In the genomic region with DNA sequence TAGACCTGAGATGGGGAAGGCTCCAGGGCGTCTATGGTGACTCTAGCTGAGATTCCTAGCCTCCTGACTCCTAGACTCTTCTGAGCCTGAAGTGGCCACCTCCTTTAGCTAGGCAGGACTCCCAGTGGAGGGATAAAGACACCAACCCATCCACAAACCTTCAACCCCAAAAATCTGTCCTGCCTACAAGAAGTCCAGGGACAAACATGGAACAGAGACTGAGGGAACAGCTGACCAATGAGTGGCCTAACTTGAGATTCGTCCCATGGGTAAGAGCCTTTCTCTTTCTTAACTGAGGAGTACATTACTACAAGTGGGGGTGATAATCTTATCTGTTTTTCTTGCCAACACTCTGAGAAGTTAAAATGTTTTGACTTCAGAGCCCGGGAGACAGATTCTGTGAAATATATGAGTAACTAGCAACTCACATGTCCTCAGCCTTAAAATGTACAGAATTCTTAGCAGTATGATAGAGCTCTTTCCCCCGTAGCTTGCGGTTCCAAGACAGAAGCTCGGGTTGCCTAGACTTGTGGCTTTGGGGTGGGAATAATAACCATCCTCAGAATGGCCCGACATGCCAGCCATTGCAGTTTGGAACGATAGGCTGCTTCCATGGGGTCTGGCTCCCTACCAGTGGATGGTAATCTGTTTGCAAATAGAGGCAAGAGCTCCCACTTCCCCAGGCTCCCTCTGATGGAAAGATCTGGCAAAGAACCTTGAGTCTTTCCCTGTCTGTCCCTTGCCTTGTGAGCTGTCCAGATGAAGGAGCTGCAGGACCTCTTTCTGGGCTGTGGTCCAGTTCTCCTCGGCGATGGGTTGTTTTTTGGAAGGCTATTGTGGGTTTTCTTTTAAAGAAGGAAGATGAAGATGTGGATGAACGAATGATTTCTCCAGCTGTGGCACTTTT, we compare ENCODE assay signal across 9 mouse cellular contexts. TPM values are rescaled to one million over a fixed set of nuclear protein-coding genes. Genes with fewer than 3 reads are reported as not detected.
DNase-seq lines count a peak whose midpoint lies in the region; ATAC-seq and TF ChIP-seq lines count a peak whose summit lies in the region.
"Had no signal": no experiment of that assay in that cellular context is flagged by ENCODE, and none has a peak within 500 bp of the region (broad histone marks: within the 10 kb centered on the region; RNA-seq: fewer than 3 reads in every experiment).

No protein-coding gene starts in this region.

- H3K36me3 ChIP-seq in hindbrain, postnatal 0 days (ENCODE audit: insufficient read depth, low read length), result no peaks in the 10 kb centered on the region
- no peaks in the 10 kb centered on the region for H3K36me3 ChIP-seq in hindbrain, embryonic 12.5 days
- no peaks in the 10 kb centered on the region for H3K36me3 ChIP-seq in heart, embryonic 14.5 days (ENCODE audit: control insufficient read depth, insufficient read depth, low read length)
- H3K36me3 ChIP-seq in lung, embryonic 15.5 days, result no peaks in the 10 kb centered on the region
- H3K36me3 ChIP-seq: G1E had no signal

- TF ChIP-seq CTCF in hindbrain, postnatal 0 days (IDR thresholded peaks at IDR 0.05; ENCODE audit: low read depth), result peak; percentile 53

- H3K4me2 ChIP-seq in hindbrain, postnatal 0 days (ENCODE audit: low read depth, low read length), result peak overlapping the region; percentile 33
- no peak overlapping the region for H3K4me2 ChIP-seq in hindbrain, embryonic 12.5 days (replicated peaks)
- peak overlapping the region; percentile 21; the same call in 1 of the 2 replicates for H3K4me2 ChIP-seq in heart, embryonic 14.5 days (ENCODE audit: low read length)
- peak overlapping the region; percentile 38 for H3K4me2 ChIP-seq in lung, embryonic 15.5 days

- no peak overlapping the region for H3K4me3 ChIP-seq in hindbrain, postnatal 0 days (ENCODE audit: low read length)
- H3K4me3 ChIP-seq in hindbrain, embryonic 12.5 days, result no peak overlapping the region
- H3K4me3 ChIP-seq in brown adipose tissue, adult 24 weeks (ENCODE audit: insufficient read depth, low read depth, low read length), result no peak overlapping the region
- H3K4me3 ChIP-seq in heart, embryonic 14.5 days (ENCODE audit: control insufficient read depth in 1 of 2, insufficient read depth in 1 of 2, low read depth in 1 of 2, low read length in 2 of 2), result no peak overlapping the region
- no peak overlapping the region for H3K4me3 ChIP-seq in lung, embryonic 15.5 days

- H3K27me3 ChIP-seq in hindbrain, postnatal 0 days (ENCODE audit: insufficient read depth, low read length), result peaks cover 13% of the 10 kb centered on the region; the same call in 1 of the 2 replicates
- H3K27me3 ChIP-seq in hindbrain, embryonic 12.5 days, result peaks cover 55% of the 10 kb centered on the region
- no peaks in the 10 kb centered on the region for H3K27me3 ChIP-seq in heart, embryonic 14.5 days (ENCODE audit: control insufficient read depth, insufficient read depth, low read length)
- no peaks in the 10 kb centered on the region for H3K27me3 ChIP-seq in lung, embryonic 15.5 days

- 49% methylated on average over 11 of the region's 11 CpGs for WGBS in hindbrain, postnatal 0 days
- WGBS in hindbrain, embryonic 12.5 days, result 71% methylated on average over 11 of the region's 11 CpGs
- 43% methylated on average over 11 of the region's 11 CpGs for WGBS in heart, embryonic 14.5 days
- WGBS in lung, embryonic 15.5 days, result 36% methylated on average over 11 of the region's 11 CpGs

- no peaks in the 10 kb centered on the region for H3K9me3 ChIP-seq in hindbrain, postnatal 0 days (ENCODE audit: low read length)
- H3K9me3 ChIP-seq in hindbrain, embryonic 12.5 days (replicated peaks), result no peaks in the 10 kb centered on the region
- H3K9me3 ChIP-seq in heart, embryonic 14.5 days (ENCODE audit: control insufficient read depth, low read length), result no peaks in the 10 kb centered on the region
- H3K9me3 ChIP-seq in lung, embryonic 15.5 days, result no peaks in the 10 kb centered on the region
- H3K9me3 ChIP-seq: G1E had no signal

- peaks cover 6% of the 10 kb centered on the region; the same call in 1 of the 2 replicates for H3K4me1 ChIP-seq in hindbrain, postnatal 0 days (ENCODE audit: insufficient read depth, low read length)
- H3K4me1 ChIP-seq in hindbrain, embryonic 12.5 days, result peaks cover 16% of the 10 kb centered on the region
- peaks cover 22% of the 10 kb centered on the region for H3K4me1 ChIP-seq in brown adipose tissue, adult 24 weeks (ENCODE audit: control insufficient read depth, insufficient read depth, insufficient read length, low read length)
- peaks cover 9 to 23% of the 10 kb centered on the region in 2 experiments; a peak in 3 of 4 replicates for H3K4me1 ChIP-seq in heart, embryonic 14.5 days (ENCODE audit: control insufficient read depth in 2 of 2, insufficient read depth in 2 of 2, low read length in 2 of 2)
- peaks cover 53% of the 10 kb centered on the region for H3K4me1 ChIP-seq in lung, embryonic 15.5 days

- ATAC-seq in hindbrain, postnatal 0 days, result peak; percentile 61
- ATAC-seq in hindbrain, embryonic 12.5 days (ENCODE audit: low FRiP score), result no peak
- 0 out of 2 replicates have a peak, but pooled peaks have one; percentile 24 for ATAC-seq in heart, embryonic 14.5 days (ENCODE audit: insufficient number of reproducible peaks, insufficient read depth, low FRiP score, low read depth)
- peak; percentile 73 for ATAC-seq in lung, embryonic 15.5 days (ENCODE audit: borderline replicate concordance, extremely low read depth, low FRiP score, low TSS enrichment)

- peak overlapping the region; percentile 45; the same call in 1 of the 2 replicates for H3K27ac ChIP-seq in hindbrain, postnatal 0 days
- no peak overlapping the region for H3K27ac ChIP-seq in hindbrain, embryonic 12.5 days
- H3K27ac ChIP-seq in brown adipose tissue, adult 24 weeks (replicated peaks; ENCODE audit: low read depth, low read length), result peak overlapping the region; percentile 39; the same call in 1 of the 2 replicates
- peak overlapping the region; percentile 62 to 66; a peak in 3 of 4 replicates for H3K27ac ChIP-seq in heart, embryonic 14.5 days (replicated peaks in 1 of 2; ENCODE audit: control insufficient read depth in 1 of 2, insufficient read depth in 1 of 2, low read depth in 2 of 2, low read length in 2 of 2)
- H3K27ac ChIP-seq in lung, embryonic 15.5 days, result peak overlapping the region; percentile 88

- no peak overlapping the region for H3K9ac ChIP-seq in hindbrain, postnatal 0 days (replicated peaks; ENCODE audit: low read length)
- no peak overlapping the region for H3K9ac ChIP-seq in hindbrain, embryonic 12.5 days
- no peak overlapping the region for H3K9ac ChIP-seq in heart, embryonic 14.5 days (ENCODE audit: low read length)
- no peak overlapping the region for H3K9ac ChIP-seq in lung, embryonic 15.5 days

- peak; percentile 67 for DNase-seq in hindbrain, postnatal 0 days (ENCODE audit: low spot score)
- no peak for DNase-seq in testis, postnatal 10 days (ENCODE audit: low spot score)
- no peak for DNase-seq in T-cell, adult 2 months (ENCODE audit: low spot score)
- no peak for DNase-seq in urinary bladder, postnatal 25 days (ENCODE audit: low spot score)

RNA-seq across cellular contexts. Expression of a gene that starts 30.8 kb away (rescaled TPM):
- total RNA-seq in hindbrain, postnatal 0 days (2014; rRNA removed), result 14.0 and 17.6 TPM in 2 replicates
- 9.9 and 11.7 TPM in 2 replicates for polyA plus RNA-seq in hindbrain, postnatal 0 days (2015; fragmentation: Nextera tagmentation; extraction: Ambion mirVana)
- polyA plus RNA-seq in hindbrain, embryonic 12.5 days (2016; fragmentation: Nextera tagmentation; extraction: Ambion mirVana), result 35.7 and 38.5 TPM in 2 replicates
- 13.4 and 18.7 TPM in 2 replicates for polyA plus RNA-seq in brown adipose tissue, adult 24 weeks (2012; ENCODE audit: insufficient read depth, insufficient read length, missing spikeins)
- polyA plus RNA-seq in heart, embryonic 14.5 days (2014; fragmentation: Nextera tagmentation; extraction: Ambion mirVana), result 44.1 and 47.0 TPM in 2 replicates
- 104 and 106 TPM in 2 replicates for polyA plus RNA-seq in lung, embryonic 15.5 days (2015; fragmentation: Nextera tagmentation; extraction: Ambion mirVana)
- polyA plus RNA-seq: G1E had no signal
